Mouse (Mus musculus) limb, embryonic 11.5 days (tissue): Measurements from ENCODE around the gene Col28a1. TPM values are rescaled to one million over a fixed set of nuclear protein-coding genes. Genes with fewer than 3 reads are reported as not detected.

Experiments
- ATAC-seq: fragments of 200-750 bp; cut with Nextera tagmentation; 2 replicates; pipeline ENCODE4 v1.8.0; 2017; ENCODE audit warnings: low read depth; ENCODE audit not compliant: insufficient number of reproducible peaks, low FRiP score, low TSS enrichment
- DNase-seq: peaks from one replicate; pipeline ENCODE4 v3.0.0-alpha.2; 2015; ENCODE audit warnings: low spot score
- H3K27ac ChIP-seq: fragments of 300-500 bp; sonication (generic); replicated peaks from 2 replicates; pipeline ENCODE4 v1.5.1; 2014; ENCODE audit warnings: low read depth, mild to moderate bottlenecking, low read length
- H3K27me3 ChIP-seq: fragments of 300-500 bp; sonication (generic); 2 replicates; pipeline ENCODE4 v1.6.1; 2014; ENCODE audit warnings: mild to moderate bottlenecking, low read length, mixed read lengths; ENCODE audit not compliant: control insufficient read depth, insufficient read depth
- H3K36me3 ChIP-seq: fragments of 300-500 bp; sonication (generic); 2 replicates; pipeline ENCODE4 v1.6.1; 2014; ENCODE audit warnings: mild to moderate bottlenecking, low read length, moderate library complexity, mixed read lengths; ENCODE audit not compliant: control insufficient read depth, insufficient read depth
- H3K4me1 ChIP-seq: fragments of 300-500 bp; sonication (generic); 2 replicates; pipeline ENCODE4 v1.6.1; 2014; ENCODE audit warnings: low read length, mixed read lengths; ENCODE audit not compliant: control insufficient read depth, insufficient read depth
- H3K4me2 ChIP-seq: fragments of 300-500 bp; sonication (generic); 2 replicates; pipeline ENCODE4 v1.6.1; 2014; ENCODE audit warnings: low read depth, mild to moderate bottlenecking, moderate library complexity; ENCODE audit not compliant: severe bottlenecking
- H3K4me3 ChIP-seq: fragments of 300-500 bp; sonication (generic); 2 replicates; pipeline ENCODE4 v1.5.1; 2014; ENCODE audit warnings: low read depth, low read length
- H3K9ac ChIP-seq: fragments of 300-500 bp; sonication (generic); 2 replicates; pipeline ENCODE4 v1.6.1; 2014; ENCODE audit warnings: mild to moderate bottlenecking, low read length
- H3K9me3 ChIP-seq: fragments of 300-500 bp; sonication (generic); 2 replicates; pipeline ENCODE4 v1.6.1; 2016; ENCODE audit warnings: low read length; ENCODE audit not compliant: control insufficient read depth
- WGBS: fragments of 180-500 bp; shearing (Covaris S2); extraction: QIAGEN DNeasy Blood & Tissue Kit; methylation state at CpG from one replicate; pipeline ENCODE4 v1.1.7; 2014; 5-methylcytosine and 5-hydroxymethylcytosine counted together
- polyA plus RNA-seq: library from polyadenylated mRNA; unstranded; fragments of >200 nt; fragmentation: Nextera tagmentation; extraction: Ambion mirVana; gene quantifications from 2 replicates; pipeline ENCODE4 v1.2.1, GENCODE M21; 2014

Gene Col28a1
- polyA plus RNA-seq, 1 experiment from 2014 or later, result 0.12 TPM

DNA sequence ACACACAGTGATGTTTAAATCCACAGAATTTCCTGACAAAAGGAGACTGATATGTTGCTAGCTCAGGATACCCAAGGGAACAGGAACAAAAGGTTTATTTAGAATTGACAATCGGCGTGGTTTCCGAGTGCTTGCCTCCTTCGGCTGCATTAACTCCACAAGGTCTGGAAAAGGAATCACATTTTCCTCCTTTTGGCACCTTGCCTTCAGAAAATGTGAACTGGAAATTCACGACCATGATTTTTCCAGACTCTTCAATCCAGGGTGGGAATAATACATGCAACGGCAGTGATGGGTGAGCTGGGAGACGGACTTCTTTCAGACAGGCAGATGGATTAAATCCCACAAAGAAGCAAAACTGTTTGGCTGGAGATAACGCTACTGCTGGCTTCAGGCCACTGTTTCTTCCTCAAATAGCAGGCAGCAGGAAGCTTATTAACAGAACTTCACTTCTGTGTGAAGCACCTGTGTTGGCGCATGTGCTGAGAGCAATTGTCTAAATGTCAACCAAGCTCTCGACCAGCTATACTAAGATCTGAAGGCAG lies 13.9 kb downstream of the Col28a1 start:
- WGBS, result 65% methylated on average over 10 of the region's 10 CpGs
- Histone ChIP-seq H3K36me3 (no peaks in the 10 kb centered on the region), H3K4me2 (no peak overlapping the region), H3K9ac (no peak overlapping the region), H3K27me3 (no peaks in the 10 kb centered on the region), H3K27ac (no peak overlapping the region), H3K9me3 (no peaks in the 10 kb centered on the region), H3K4me3 (no peak overlapping the region), H3K4me1 (no peaks in the 10 kb centered on the region)
- no peak for DNase-seq
- no peak for ATAC-seq

- no peak overlapping the region for H3K4me2 ChIP-seq
- no peak overlapping the region for H3K27ac ChIP-seq
- no peak overlapping the region for H3K4me3 ChIP-seq
- H3K9me3 ChIP-seq, result no peaks in the 10 kb centered on the region
- H3K4me1 ChIP-seq, result no peaks in the 10 kb centered on the region
- H3K36me3 ChIP-seq, result no peaks in the 10 kb centered on the region
- ATAC-seq (no peak), DNase-seq (no peak)
- 74% methylated on average over 2 of the region's 2 CpGs for WGBS
- no peak overlapping the region for H3K9ac ChIP-seq
- no peaks in the 10 kb centered on the region for H3K27me3 ChIP-seq
These were observed 16.3 kb downstream of the Col28a1 start for GRCm38 (mm10) chr6:8176116-8176515.

GRCm38 (mm10) chr6:8175346-8175745 lies 17.1 kb downstream of the Col28a1 start:
- 96% methylated on average over 7 of the region's 7 CpGs for WGBS

DNA sequence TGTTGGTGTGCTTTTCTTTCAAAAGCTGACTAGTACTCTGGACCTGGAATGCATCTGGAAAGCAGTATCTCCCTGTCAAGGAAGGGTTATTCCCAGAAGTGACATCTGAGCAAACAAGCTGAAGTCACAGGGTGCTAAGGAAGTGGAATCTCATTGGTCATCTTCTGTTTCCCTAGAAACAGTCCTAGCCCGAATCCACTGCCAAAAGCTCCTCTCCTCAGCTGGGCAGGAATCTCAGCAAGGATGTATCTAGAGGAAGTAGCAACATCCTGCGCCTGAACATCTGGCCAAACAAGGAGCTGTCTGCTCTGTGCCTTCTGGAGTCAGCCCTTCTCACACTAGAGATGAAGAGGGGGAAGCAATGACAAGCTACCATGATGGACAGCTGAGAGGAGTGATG lies 18.4 kb downstream of the Col28a1 start:
- no peaks in the 10 kb centered on the region for H3K4me1 ChIP-seq
- H3K27me3 ChIP-seq, result no peaks in the 10 kb centered on the region
- no peak overlapping the region for H3K4me2 ChIP-seq
- 46% methylated on average over 2 of the region's 2 CpGs for WGBS
- H3K9me3 ChIP-seq, result no peaks in the 10 kb centered on the region
- no peaks in the 10 kb centered on the region for H3K36me3 ChIP-seq
- no peak overlapping the region for H3K4me3 ChIP-seq
- H3K9ac ChIP-seq, result no peak overlapping the region
- ATAC-seq (no peak), DNase-seq (no peak)
- H3K27ac ChIP-seq, result no peak overlapping the region

More at GRCm38 (mm10) chr6:8175346-8175745, 17.1 kb downstream of the Col28a1 start:
- Histone ChIP-seq H3K4me3 (no peak overlapping the region), H3K27ac (no peak overlapping the region), H3K4me1 (no peaks in the 10 kb centered on the region), H3K36me3 (no peaks in the 10 kb centered on the region), H3K9ac (no peak overlapping the region), H3K4me2 (no peak overlapping the region), H3K27me3 (no peaks in the 10 kb centered on the region), H3K9me3 (no peaks in the 10 kb centered on the region)
- DNase-seq (no peak), ATAC-seq (no peak)

DNA sequence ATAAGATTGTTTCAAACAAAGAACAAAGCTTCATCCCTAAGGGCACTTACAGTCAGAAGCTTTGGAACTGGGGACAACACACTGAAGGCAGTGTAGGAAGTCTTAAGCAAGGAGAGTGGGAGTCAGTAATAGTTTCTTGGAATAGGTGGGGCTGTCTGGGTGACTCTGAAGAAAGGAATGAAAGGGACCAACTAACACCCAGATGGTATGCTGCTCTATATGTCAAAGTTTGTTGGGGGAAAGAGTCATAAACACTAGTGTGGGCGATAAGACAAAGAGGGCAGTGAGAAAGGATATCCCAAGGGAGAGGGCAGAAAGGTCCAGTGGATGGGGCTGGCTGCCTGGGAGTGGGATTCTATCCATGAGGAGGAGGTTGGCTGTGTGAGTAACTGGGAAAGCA lies 20.3 kb downstream of the Col28a1 start:
- Histone ChIP-seq H3K9ac (no peak overlapping the region), H3K27ac (no peak overlapping the region), H3K27me3 (no peaks in the 10 kb centered on the region), H3K9me3 (no peaks in the 10 kb centered on the region), H3K4me3 (no peak overlapping the region), H3K36me3 (no peaks in the 10 kb centered on the region), H3K4me1 (no peaks in the 10 kb centered on the region), H3K4me2 (no peak overlapping the region)
- WGBS, result 58% methylated on average over 1 of the region's 1 CpGs
- no peak for ATAC-seq
- no peak for DNase-seq

- DNase-seq (no peak), ATAC-seq (no peak)
- H3K9me3 ChIP-seq, result no peaks in the 10 kb centered on the region
- no peak overlapping the region for H3K4me3 ChIP-seq
- H3K4me1 ChIP-seq, result no peaks in the 10 kb centered on the region
- H3K9ac ChIP-seq, result no peak overlapping the region
- no peak overlapping the region for H3K27ac ChIP-seq
- H3K36me3 ChIP-seq, result no peaks in the 10 kb centered on the region
- 53% methylated on average over 1 of the region's 1 CpGs for WGBS
- H3K27me3 ChIP-seq, result no peaks in the 10 kb centered on the region
- H3K4me2 ChIP-seq, result no peak overlapping the region
These were observed 27.7 kb downstream of the Col28a1 start for GRCm38 (mm10) chr6:8164741-8165140.

GRCm38 (mm10) chr6:8160001-8160400 lies 32.4 kb downstream of the Col28a1 start:
- H3K4me3 ChIP-seq, result no peak overlapping the region
- no peaks in the 10 kb centered on the region for H3K4me1 ChIP-seq
- no peak overlapping the region for H3K4me2 ChIP-seq
- H3K27me3 ChIP-seq, result no peaks in the 10 kb centered on the region
- H3K9ac ChIP-seq, result no peak overlapping the region
- no peaks in the 10 kb centered on the region for H3K36me3 ChIP-seq
- 70% methylated on average over 2 of the region's 2 CpGs for WGBS
- ATAC-seq (no peak), DNase-seq (no peak)
- H3K9me3 ChIP-seq, result no peaks in the 10 kb centered on the region
- no peak overlapping the region for H3K27ac ChIP-seq

GRCm38 (mm10) chr6:8157121-8157520 lies 35.3 kb downstream of the Col28a1 start:
- H3K27me3 ChIP-seq, result no peaks in the 10 kb centered on the region

More at GRCm38 (mm10) chr6:8157121-8157520, 35.3 kb downstream of the Col28a1 start:
- no peak overlapping the region for H3K4me2 ChIP-seq
- no peaks in the 10 kb centered on the region for H3K4me1 ChIP-seq
- no peak for DNase-seq
- no peak overlapping the region for H3K4me3 ChIP-seq
- H3K27ac ChIP-seq, result no peak overlapping the region
- H3K9me3 ChIP-seq, result no peaks in the 10 kb centered on the region
- ATAC-seq, result no peak
- no peaks in the 10 kb centered on the region for H3K36me3 ChIP-seq
- no peak overlapping the region for H3K9ac ChIP-seq
